Mouse (Mus musculus) thymus, postnatal 10 days (tissue): ENCODE data around the gene Gm11568.
"Not testable (repeated sequence)": the region's sequence is repeated elsewhere in the genome, so short reads cannot be mapped to it uniquely, and the experiment has no call there.

Source experiments
- DNase-seq, 2 experiments: peaks; one replicate each; pipeline ENCODE4 v3.0.0; 2021; ENCODE audit warnings: low spot score in 2 of 2

Gm11568 gene

GRCm38 (mm10) chr11:99857617-99858016 is at the start of gene Gm11568:
Gm11568 (plus strand) TSS chr11:99857917.
- no peak for DNase-seq

- DNase-seq: not testable (repeated sequence)
Measured at GRCm38 (mm10) chr11:99809792-99810191, 47.9 kb upstream of the Gm11568 start, which contains the start of gene Krtap4-13. Krtap4-13 (minus strand) TSS chr11:99809892.

- DNase-seq: not testable (repeated sequence)
Measured at GRCm38 (mm10) chr11:99815566-99815965, 42.2 kb upstream of the Gm11568 start, which contains the start of gene Gm11564. Gm11564 (minus strand) TSS chr11:99815666.

GRCm38 (mm10) chr11:99837966-99838365 is 19.8 kb upstream of the Gm11568 start, which contains the start of gene 2300003K06Rik:
2300003K06Rik (minus strand) TSS chr11:99838066.
- DNase-seq: no peak

- DNase-seq: no peak
Measured at GRCm38 (mm10) chr11:99842185-99842584, 15.5 kb upstream of the Gm11568 start.

GRCm38 (mm10) chr11:99846746-99847145 is 11.0 kb upstream of the Gm11568 start:
- no peak for DNase-seq

GRCm38 (mm10) chr11:99851508-99851907 is 6.2 kb upstream of the Gm11568 start, which contains the start of gene Krtap4-16:
Krtap4-16 (minus strand) TSS chr11:99851608.
- DNase-seq: no peak

GRCm38 (mm10) chr11:99854121-99854520 is 3.6 kb upstream of the Gm11568 start:
- DNase-seq: no peak

- DNase-seq: no peak
Measured at GRCm38 (mm10) chr11:99858761-99859160, 1.0 kb downstream of the Gm11568 start.

- DNase-seq: not testable (repeated sequence)
Measured at GRCm38 (mm10) chr11:99864176-99864575, 6.5 kb downstream of the Gm11568 start, which contains the start of gene Gm11559. Gm11559 (plus strand) TSS chr11:99864476.

- not testable (repeated sequence) for DNase-seq
Measured at GRCm38 (mm10) chr11:99873089-99873488, 15.4 kb downstream of the Gm11568 start, which contains the start of gene Krtap9-1. Krtap9-1 (plus strand) TSS chr11:99873389.

GRCm38 (mm10) chr11:99878887-99879286 is 21.2 kb downstream of the Gm11568 start, which contains the start of gene Gm11567:
Gm11567 (plus strand) TSS chr11:99879187.
- not testable (repeated sequence) for DNase-seq

GRCm38 (mm10) chr11:99907620-99908019 is 49.9 kb downstream of the Gm11568 start, which contains the start of gene Krtap31-1:
Krtap31-1 (plus strand) TSS chr11:99907920.
- no peak for DNase-seq
